Mouse (Mus musculus): ENCODE measurements around the gene Akap9. TPM values are rescaled to one million over a fixed set of nuclear protein-coding genes. Genes with fewer than 3 reads are reported as not detected.
"Not testable (repeated sequence)": the region's sequence is repeated elsewhere in the genome, so short reads cannot be mapped to it uniquely, and the experiment has no call there.

The Akap9 gene
- polyA plus RNA-seq, 1 experiment from 2014 or later, result 105 TPM

DNA sequence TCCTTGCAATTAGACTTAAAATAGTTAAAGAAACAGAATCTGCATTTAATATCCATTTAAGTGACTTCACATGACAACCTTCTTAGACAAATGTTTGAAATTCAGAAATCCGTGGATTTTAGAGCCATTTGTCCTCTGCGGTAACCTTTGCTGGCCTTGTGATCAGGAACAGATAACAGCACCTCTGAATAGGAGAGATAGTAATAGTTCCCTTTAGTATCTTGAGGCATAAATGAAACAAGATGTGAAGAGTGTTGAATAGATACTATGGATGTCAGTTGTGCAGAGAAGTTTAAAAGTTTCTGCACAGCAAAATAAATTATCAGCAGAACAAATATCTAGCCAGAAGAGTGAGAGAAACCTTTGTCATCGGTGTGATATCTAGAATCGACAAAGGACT, 50.0 kb downstream of the Akap9 start:
- 89% methylated on average over 4 of the region's 4 CpGs for WGBS
- Histone ChIP-seq H3K4me2 (ENCODE audit: low read depth, low read length) (no peak overlapping the region), H3K36me3 (ENCODE audit: control insufficient read depth, insufficient read depth) (peaks cover 18% of the 10 kb centered on the region), H3K9me3 (replicated peaks; ENCODE audit: control insufficient read depth, low read length) (no peaks in the 10 kb centered on the region), H3K4me3 (ENCODE audit: low read length) (no peak overlapping the region), H3K27ac (ENCODE audit: low read length) (no peak overlapping the region), H3K9ac (ENCODE audit: low read length) (no peak overlapping the region), H3K4me1 (ENCODE audit: control insufficient read depth, insufficient read depth, low read length) (peaks cover 4% of the 10 kb centered on the region; the same call in 1 of the 2 replicates), H3K27me3 (ENCODE audit: control insufficient read depth, insufficient read depth, low read length) (no peaks in the 10 kb centered on the region)
- no peak for ATAC-seq (replicated peaks; ENCODE audit: extremely low read depth, insufficient read depth, low FRiP score)

DNA sequence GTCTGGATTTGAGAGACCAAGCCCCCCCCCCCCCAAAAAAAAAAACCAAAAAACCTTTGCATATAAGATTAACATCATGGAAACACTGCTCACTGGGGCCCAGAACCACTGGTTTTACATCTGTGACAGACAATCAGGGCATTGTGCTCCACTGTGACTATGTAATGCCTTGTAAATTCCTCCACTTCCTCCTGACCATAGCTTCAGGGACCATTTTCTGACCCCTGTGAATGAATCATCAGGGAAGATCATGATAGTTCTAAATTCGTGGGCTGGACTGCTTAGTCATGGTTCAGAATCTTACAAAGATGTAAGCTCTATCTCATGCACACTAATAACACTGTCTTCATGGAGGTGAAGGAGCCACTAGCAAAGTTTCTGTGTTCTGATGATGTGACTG, 61.8 kb downstream of the Akap9 start:
- Histone ChIP-seq H3K27me3 (ENCODE audit: control insufficient read depth, insufficient read depth, low read length) (no peaks in the 10 kb centered on the region), H3K36me3 (ENCODE audit: control insufficient read depth, insufficient read depth) (peaks cover 26% of the 10 kb centered on the region)
- 70% methylated on average over 1 of the region's 1 CpGs for WGBS

DNA sequence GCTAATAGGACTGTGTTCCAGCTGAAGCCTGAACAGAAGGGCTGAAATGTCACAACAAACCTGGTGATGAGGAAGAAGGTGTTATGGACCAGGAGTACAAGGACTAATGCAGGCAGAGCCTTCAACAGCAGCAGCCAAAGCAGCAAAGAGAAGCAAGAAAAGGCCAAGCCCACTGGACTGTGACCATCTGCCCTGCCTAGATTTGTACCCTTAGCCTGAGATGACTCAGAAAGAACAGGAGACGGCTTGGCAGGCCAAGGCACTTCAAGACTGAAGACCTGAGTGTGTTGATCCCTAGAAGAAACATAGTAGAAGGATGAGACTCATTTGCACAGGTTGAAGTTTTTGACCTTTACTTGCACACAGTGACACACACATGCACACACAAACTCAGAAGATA, 62.6 kb downstream of the Akap9 start:
- no peak for ATAC-seq (replicated peaks; ENCODE audit: extremely low read depth, insufficient read depth, low FRiP score)
- no peaks in the 10 kb centered on the region for H3K4me1 ChIP-seq (ENCODE audit: control insufficient read depth, insufficient read depth, low read length)
- no peak overlapping the region for H3K9ac ChIP-seq (ENCODE audit: low read length)
- H3K4me3 ChIP-seq (ENCODE audit: low read length), result no peak overlapping the region
- H3K9me3 ChIP-seq (replicated peaks; ENCODE audit: control insufficient read depth, low read length), result no peaks in the 10 kb centered on the region
- H3K36me3 ChIP-seq (ENCODE audit: control insufficient read depth, insufficient read depth), result peaks cover 28% of the 10 kb centered on the region
- no peak overlapping the region for H3K27ac ChIP-seq (ENCODE audit: low read length)
- 88% methylated on average over 1 of the region's 1 CpGs for WGBS
- H3K4me2 ChIP-seq (ENCODE audit: low read depth, low read length), result no peak overlapping the region
- H3K27me3 ChIP-seq (ENCODE audit: control insufficient read depth, insufficient read depth, low read length), result no peaks in the 10 kb centered on the region

More for the DNA sequence above, 61.8 kb downstream of the Akap9 start:
- H3K27ac ChIP-seq (ENCODE audit: low read length), result no peak overlapping the region
- ATAC-seq (replicated peaks; ENCODE audit: extremely low read depth, insufficient read depth, low FRiP score), result no peak
- no peak overlapping the region for H3K9ac ChIP-seq (ENCODE audit: low read length)
- no peaks in the 10 kb centered on the region for H3K9me3 ChIP-seq (replicated peaks; ENCODE audit: control insufficient read depth, low read length)
- H3K4me3 ChIP-seq (ENCODE audit: low read length), result no peak overlapping the region
- H3K4me2 ChIP-seq (ENCODE audit: low read depth, low read length), result no peak overlapping the region
- no peaks in the 10 kb centered on the region for H3K4me1 ChIP-seq (ENCODE audit: control insufficient read depth, insufficient read depth, low read length)

DNA sequence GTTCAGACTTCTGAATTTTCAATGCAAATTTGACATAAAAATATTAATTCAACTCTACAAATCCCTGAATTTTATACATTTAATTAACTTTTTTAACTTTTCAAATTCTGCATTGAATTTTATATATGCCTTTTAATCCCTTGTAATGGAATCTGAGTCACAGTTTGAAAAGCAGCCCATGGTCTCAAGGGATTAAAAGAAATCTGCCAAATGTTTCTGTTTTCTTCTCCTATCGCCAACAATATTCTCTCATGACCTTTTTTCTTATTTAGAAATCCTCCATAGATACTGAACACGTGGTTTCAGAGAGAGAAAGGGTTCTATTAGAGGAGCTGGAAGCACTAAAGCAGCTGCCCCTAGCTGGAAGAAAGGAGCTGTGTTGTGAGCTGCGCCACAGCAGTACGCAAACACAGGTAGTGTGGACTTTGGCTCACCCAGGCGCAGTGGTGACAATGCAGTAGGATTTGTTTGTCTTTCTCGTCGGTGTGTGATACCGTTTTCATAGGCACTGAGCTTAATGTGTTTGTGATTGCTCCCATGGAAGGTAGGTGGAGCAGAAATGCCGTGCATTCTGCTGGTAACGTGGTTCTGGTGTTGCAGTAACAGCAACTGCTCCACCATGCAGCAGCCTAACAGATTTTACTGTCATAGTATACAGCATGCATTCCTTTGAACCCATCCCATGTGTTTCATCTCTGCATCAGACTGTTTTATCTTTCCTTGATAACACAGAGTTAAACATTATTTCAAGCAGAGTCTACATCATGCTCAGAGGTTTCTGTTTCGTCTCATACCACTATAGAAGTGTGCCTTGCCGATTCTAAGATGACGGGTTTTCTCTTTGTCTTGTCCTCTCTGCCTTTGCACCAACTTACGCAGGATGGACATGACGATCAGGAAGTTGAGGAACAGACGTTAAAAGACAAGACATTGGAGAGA, 76.9 kb downstream of the Akap9 start:
- H3K27me3 ChIP-seq (ENCODE audit: control insufficient read depth, insufficient read depth, low read length), result no peaks in the 10 kb centered on the region
- H3K36me3 ChIP-seq (ENCODE audit: control insufficient read depth, insufficient read depth), result peaks cover 23% of the 10 kb centered on the region
- H3K4me1 ChIP-seq (ENCODE audit: control insufficient read depth, insufficient read depth, low read length), result no peaks in the 10 kb centered on the region
- H3K4me2 ChIP-seq (ENCODE audit: low read depth, low read length), result no peak overlapping the region
- ATAC-seq (replicated peaks; ENCODE audit: extremely low read depth, insufficient read depth, low FRiP score), result no peak
- H3K9me3 ChIP-seq (replicated peaks; ENCODE audit: control insufficient read depth, low read length), result no peaks in the 10 kb centered on the region
- no peak overlapping the region for H3K4me3 ChIP-seq (ENCODE audit: low read length)
- no peak overlapping the region for H3K27ac ChIP-seq (ENCODE audit: low read length)
- 76% methylated on average over 16 of the region's 16 CpGs for WGBS
- no peak overlapping the region for H3K9ac ChIP-seq (ENCODE audit: low read length)

DNA sequence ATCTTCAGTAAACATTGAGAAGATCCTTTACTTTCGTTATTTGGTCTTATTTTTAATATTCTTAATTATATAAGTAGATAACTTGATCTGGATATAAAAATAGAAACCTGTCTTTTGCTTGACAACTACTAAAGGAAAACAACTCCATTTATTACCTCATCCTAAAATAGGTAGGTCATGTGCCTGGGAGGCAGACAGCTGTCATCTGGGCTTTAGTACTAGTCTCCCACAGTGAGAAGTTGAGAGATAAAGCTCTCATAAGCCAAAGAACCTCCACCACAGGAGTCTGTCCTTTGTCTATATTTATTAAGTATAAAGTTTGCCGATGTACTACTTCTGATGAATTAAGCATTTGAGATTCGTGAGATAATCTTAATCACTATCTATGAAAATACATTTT, 78.8 kb downstream of the Akap9 start:
- Histone ChIP-seq H3K27ac (ENCODE audit: low read length) (no peak overlapping the region), H3K36me3 (ENCODE audit: control insufficient read depth, insufficient read depth) (peaks cover 28% of the 10 kb centered on the region), H3K4me3 (ENCODE audit: low read length) (no peak overlapping the region), H3K9ac (ENCODE audit: low read length) (no peak overlapping the region), H3K27me3 (ENCODE audit: control insufficient read depth, insufficient read depth, low read length) (no peaks in the 10 kb centered on the region), H3K9me3 (replicated peaks; ENCODE audit: control insufficient read depth, low read length) (no peaks in the 10 kb centered on the region), H3K4me1 (ENCODE audit: control insufficient read depth, insufficient read depth, low read length) (no peaks in the 10 kb centered on the region), H3K4me2 (ENCODE audit: low read depth, low read length) (no peak overlapping the region)
- no peak; the same call in 1 of the 2 replicates for ATAC-seq (replicated peaks; ENCODE audit: extremely low read depth, insufficient read depth, low FRiP score)
- WGBS, result 54% methylated on average over 3 of the region's 3 CpGs

DNA sequence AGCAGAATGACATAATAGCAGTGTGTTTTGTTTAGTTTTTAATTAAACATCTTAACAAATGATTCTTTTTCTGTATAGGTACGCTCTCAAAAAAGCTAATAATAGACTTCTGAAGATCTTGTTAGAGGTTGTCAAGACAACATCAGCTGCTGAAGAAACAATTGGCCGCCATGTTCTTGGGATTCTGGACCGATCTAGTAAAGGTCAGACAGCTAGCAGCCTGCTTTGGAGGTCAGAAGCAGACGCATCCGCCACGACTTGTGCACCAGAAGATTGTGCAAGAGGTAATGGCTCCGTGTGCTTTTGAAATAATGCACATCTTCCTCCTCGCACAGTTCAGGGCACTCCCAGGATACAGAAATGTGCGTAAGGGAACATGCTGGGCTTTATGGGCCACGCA, 80.4 kb downstream of the Akap9 start:
- no peak overlapping the region for H3K4me2 ChIP-seq (ENCODE audit: low read depth, low read length)
- no peak overlapping the region for H3K4me3 ChIP-seq (ENCODE audit: low read length)
- no peaks in the 10 kb centered on the region for H3K4me1 ChIP-seq (ENCODE audit: control insufficient read depth, insufficient read depth, low read length)
- no peaks in the 10 kb centered on the region for H3K27me3 ChIP-seq (ENCODE audit: control insufficient read depth, insufficient read depth, low read length)
- 91% methylated on average over 10 of the region's 10 CpGs for WGBS
- H3K9me3 ChIP-seq (replicated peaks; ENCODE audit: control insufficient read depth, low read length), result no peaks in the 10 kb centered on the region
- H3K27ac ChIP-seq (ENCODE audit: low read length), result no peak overlapping the region
- no peak for ATAC-seq (replicated peaks; ENCODE audit: extremely low read depth, insufficient read depth, low FRiP score)
- H3K9ac ChIP-seq (ENCODE audit: low read length), result no peak overlapping the region
- peaks cover 30% of the 10 kb centered on the region for H3K36me3 ChIP-seq (ENCODE audit: control insufficient read depth, insufficient read depth)

DNA sequence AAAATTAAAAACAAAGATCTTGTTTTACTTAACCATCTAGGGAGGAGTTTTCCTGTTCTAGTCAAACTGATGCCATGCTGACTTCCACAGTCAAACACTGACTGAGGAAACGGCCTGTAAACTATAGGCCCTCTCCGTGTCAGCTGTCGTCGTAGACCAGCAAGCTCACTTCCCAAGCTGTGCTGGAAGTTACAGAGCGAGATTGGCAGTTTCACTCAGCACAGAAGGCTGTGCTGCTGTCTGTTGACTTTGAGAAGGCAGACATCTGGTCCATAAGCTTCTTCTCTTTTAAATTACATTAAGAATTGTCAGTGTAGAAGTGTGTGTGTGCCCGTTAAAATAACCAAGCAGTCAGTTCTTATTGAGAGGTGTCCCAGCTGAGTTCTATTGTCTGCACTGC, 81.7 kb downstream of the Akap9 start:
- no peak for ATAC-seq (replicated peaks; ENCODE audit: extremely low read depth, insufficient read depth, low FRiP score)
- Histone ChIP-seq H3K4me2 (ENCODE audit: low read depth, low read length) (no peak overlapping the region), H3K9ac (ENCODE audit: low read length) (no peak overlapping the region), H3K36me3 (ENCODE audit: control insufficient read depth, insufficient read depth) (peaks cover 34% of the 10 kb centered on the region), H3K4me1 (ENCODE audit: control insufficient read depth, insufficient read depth, low read length) (no peaks in the 10 kb centered on the region), H3K4me3 (ENCODE audit: low read length) (no peak overlapping the region), H3K9me3 (replicated peaks; ENCODE audit: control insufficient read depth, low read length) (no peaks in the 10 kb centered on the region), H3K27me3 (ENCODE audit: control insufficient read depth, insufficient read depth, low read length) (no peaks in the 10 kb centered on the region), H3K27ac (ENCODE audit: low read length) (no peak overlapping the region)
- WGBS, result 77% methylated on average over 6 of the region's 6 CpGs

DNA sequence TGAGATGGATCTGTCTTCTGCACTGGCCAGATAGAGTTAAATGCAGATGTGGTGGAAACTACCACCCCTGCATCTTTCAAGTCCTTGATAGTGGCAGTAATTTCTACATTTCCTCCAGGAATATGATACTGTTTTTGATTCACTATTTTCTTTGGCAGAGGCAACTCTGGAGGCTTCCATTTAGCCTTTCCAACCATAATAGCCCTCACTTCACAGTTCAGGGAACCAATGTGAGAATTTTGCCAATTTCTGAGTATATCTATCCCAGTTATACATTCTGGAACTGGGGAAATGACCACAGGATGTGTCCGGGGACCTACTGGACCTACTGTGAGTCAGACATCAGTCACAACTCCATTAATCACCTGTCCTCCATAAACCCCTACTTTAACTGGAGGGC, 89.8 kb downstream of the Akap9 start:
- not testable (repeated sequence) for H3K4me3 ChIP-seq (ENCODE audit: low read length); H3K9me3 ChIP-seq (replicated peaks; ENCODE audit: control insufficient read depth, low read length); H3K27me3 ChIP-seq (ENCODE audit: control insufficient read depth, insufficient read depth, low read length); H3K27ac ChIP-seq (ENCODE audit: low read length); H3K9ac ChIP-seq (ENCODE audit: low read length); H3K4me1 ChIP-seq (ENCODE audit: control insufficient read depth, insufficient read depth, low read length); H3K4me2 ChIP-seq (ENCODE audit: low read depth, low read length); ATAC-seq (replicated peaks; ENCODE audit: extremely low read depth, insufficient read depth, low FRiP score)
- 83% methylated on average over 1 of the region's 1 CpGs for WGBS
- H3K36me3 ChIP-seq (ENCODE audit: control insufficient read depth, insufficient read depth), result peaks cover 10% of the 10 kb centered on the region

DNA sequence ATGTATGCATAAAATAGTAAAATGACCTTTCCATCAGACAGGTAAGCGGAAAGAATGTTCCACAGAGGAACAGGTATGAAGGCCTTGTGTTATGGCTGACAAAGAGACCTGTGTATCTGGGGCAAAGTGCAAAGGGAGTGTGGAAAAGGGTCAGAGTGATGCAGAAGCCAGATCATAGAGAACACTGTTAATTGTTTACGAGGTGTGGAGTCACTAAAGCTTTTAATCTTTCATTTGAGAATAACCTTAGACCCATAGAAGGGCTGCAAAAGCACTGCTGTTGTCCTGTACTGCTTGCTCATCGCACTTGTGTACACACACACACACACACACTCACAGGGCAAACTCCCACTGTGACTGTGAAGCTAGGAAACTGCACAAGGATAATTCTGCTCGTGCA, 91.5 kb downstream of the Akap9 start:
- 94% methylated on average over 4 of the region's 4 CpGs for WGBS
- no peak for ATAC-seq (replicated peaks; ENCODE audit: extremely low read depth, insufficient read depth, low FRiP score)
- no peak overlapping the region for H3K4me2 ChIP-seq (ENCODE audit: low read depth, low read length)
- no peaks in the 10 kb centered on the region for H3K27me3 ChIP-seq (ENCODE audit: control insufficient read depth, insufficient read depth, low read length)
- H3K4me3 ChIP-seq (ENCODE audit: low read length), result no peak overlapping the region
- peaks cover 14% of the 10 kb centered on the region for H3K4me1 ChIP-seq (ENCODE audit: control insufficient read depth, insufficient read depth, low read length)
- H3K27ac ChIP-seq (ENCODE audit: low read length), result no peak overlapping the region
- no peaks in the 10 kb centered on the region for H3K9me3 ChIP-seq (replicated peaks; ENCODE audit: control insufficient read depth, low read length)
- peaks cover 3% of the 10 kb centered on the region; the same call in 1 of the 2 replicates for H3K36me3 ChIP-seq (ENCODE audit: control insufficient read depth, insufficient read depth)
- no peak overlapping the region for H3K9ac ChIP-seq (ENCODE audit: low read length)
